Mouse (Mus musculus) MEL (cell line): ENCODE results near the gene Abcb1a. TPM values are rescaled to one million over a fixed set of nuclear protein-coding genes. Genes with fewer than 3 reads are reported as not detected.

Source experiments
- DNase-seq: peaks from one replicate; pipeline ENCODE4 v3.0.0; 2011; ENCODE audit warnings: low read depth, low spot score
- H3K27ac ChIP-seq: 2 replicates; pipeline ENCODE4 v1.5.1; 2012; ENCODE audit warnings: low read depth, mild to moderate bottlenecking, control low read depth, low read length, moderate library complexity; ENCODE audit not compliant: control insufficient read depth
- H3K27me3 ChIP-seq, 2 experiments: fragments of 150-350 bp in 1 of 2; sonication (generic) in 1 of 2; 2 replicates each; pipeline ENCODE4 v1.6.1; 2012; ENCODE audit warnings: low read length in 2 of 2, mild to moderate bottlenecking in 2 of 2, improper control_type of control experiment in 1 of 2, moderate library complexity in 1 of 2; ENCODE audit not compliant: insufficient read depth in 2 of 2, control insufficient read depth in 1 of 2
- H3K36me3 ChIP-seq, 2 experiments: 2 replicates each; pipeline ENCODE4 v1.6.1; 2012 to 2014; ENCODE audit warnings: low read length in 2 of 2, improper control_type of control experiment in 1 of 2, inconsistent platforms in 1 of 2, mild to moderate bottlenecking in 1 of 2; ENCODE audit not compliant: insufficient read depth in 2 of 2, control insufficient read depth in 1 of 2
- H3K4me1 ChIP-seq, 2 experiments: fragments of 150-350 bp in 1 of 2; sonication (generic) in 1 of 2; 2 replicates each; pipeline ENCODE4 v1.6.1; 2012; ENCODE audit warnings: low read length in 2 of 2, improper control_type of control experiment in 1 of 2, mild to moderate bottlenecking in 1 of 2; ENCODE audit not compliant: insufficient read depth in 2 of 2, control insufficient read depth in 1 of 2
- H3K4me3 ChIP-seq, 2 experiments: fragments of 150-350 bp in 1 of 2; sonication (generic) in 1 of 2; 2 replicates each; pipeline ENCODE4 v1.5.1; 2012; ENCODE audit warnings: low read depth in 2 of 2, low read length in 2 of 2, mild to moderate bottlenecking in 2 of 2, moderate library complexity in 2 of 2, control low read depth in 1 of 2, improper control_type of control experiment in 1 of 2; ENCODE audit not compliant: control insufficient read depth in 1 of 2, insufficient read depth in 1 of 2
- H3K79me2 ChIP-seq: 2 replicates; pipeline ENCODE4 v1.6.1; 2012; ENCODE audit warnings: mild to moderate bottlenecking, low read length, moderate library complexity; ENCODE audit not compliant: control insufficient read depth, poor library complexity, insufficient read depth
- H3K9ac ChIP-seq: 2 replicates; pipeline ENCODE4 v1.6.1; 2012; ENCODE audit warnings: low read depth, mild to moderate bottlenecking, control low read depth, low read length, moderate library complexity; ENCODE audit not compliant: control insufficient read depth, poor library complexity, severe bottlenecking
- H3K9me3 ChIP-seq: fragments of 150-350 bp; sonication (generic); replicated peaks from 2 replicates; pipeline ENCODE4 v1.6.1; 2012; ENCODE audit warnings: mild to moderate bottlenecking, low read length, improper control_type of control experiment, moderate library complexity; ENCODE audit not compliant: insufficient read depth
- CHD2 ChIP-seq: IDR thresholded peaks from 2 replicates; pipeline ENCODE4 v1.6.1; 2011; ENCODE audit warnings: low read length, improper control_type of control experiment
- E2F4 ChIP-seq: IDR thresholded peaks from 2 replicates; pipeline ENCODE4 v1.6.1; 2011; ENCODE audit warnings: low read depth, low read length, improper control_type of control experiment, borderline replicate concordance
- ELF1 ChIP-seq: IDR thresholded peaks from 2 replicates; pipeline ENCODE4 v1.6.1; 2014; ENCODE audit warnings: low read depth, mild to moderate bottlenecking, inconsistent platforms, low read length, improper control_type of control experiment, moderate library complexity
- EP300 ChIP-seq, 2 experiments: IDR thresholded peaks; 2 replicates each; pipeline ENCODE4 v1.6.1; 2011; ENCODE audit warnings: improper control_type of control experiment in 2 of 2, low read length in 2 of 2, low read depth in 1 of 2, mild to moderate bottlenecking in 1 of 2
- GABPA ChIP-seq: IDR thresholded peaks from 2 replicates; pipeline ENCODE4 v1.6.1; 2012; ENCODE audit warnings: low read depth, mild to moderate bottlenecking, inconsistent platforms, low read length, improper control_type of control experiment, moderate library complexity
- HCFC1 ChIP-seq: IDR thresholded peaks from 2 replicates; pipeline ENCODE4 v1.6.1; 2012; ENCODE audit warnings: low read depth, mild to moderate bottlenecking, inconsistent platforms, low read length, improper control_type of control experiment, moderate library complexity
- JUND ChIP-seq: IDR thresholded peaks from 2 replicates; pipeline ENCODE4 v1.6.1; 2011; ENCODE audit warnings: low read depth, mild to moderate bottlenecking, improper control_type of control experiment, low read length
- MEF2A ChIP-seq: IDR thresholded peaks from 2 replicates; pipeline ENCODE4 v1.6.1; 2014; ENCODE audit warnings: low read depth, mild to moderate bottlenecking, inconsistent platforms, low read length, improper control_type of control experiment; ENCODE audit not compliant: poor library complexity, insufficient replicate concordance, severe bottlenecking; ENCODE audit errors: extremely low read depth
- MYC ChIP-seq: IDR thresholded peaks from 2 replicates; pipeline ENCODE4 v1.6.1; 2011; ENCODE audit warnings: low read depth, mild to moderate bottlenecking, low read length, improper control_type of control experiment, moderate library complexity
- NELFE ChIP-seq: IDR thresholded peaks from 2 replicates; pipeline ENCODE4 v1.6.1; 2011; ENCODE audit warnings: low read depth, low read length, improper control_type of control experiment
- NRF1 ChIP-seq: IDR thresholded peaks from 2 replicates; pipeline ENCODE4 v1.6.1; 2014; ENCODE audit warnings: low read depth, mild to moderate bottlenecking, inconsistent platforms, low read length, improper control_type of control experiment, moderate library complexity; ENCODE audit not compliant: poor library complexity, insufficient read depth, severe bottlenecking
- SMC3 ChIP-seq: IDR thresholded peaks from 2 replicates; pipeline ENCODE4 v1.6.1; 2011; ENCODE audit warnings: low read depth, low read length, improper control_type of control experiment
- TBP ChIP-seq: IDR thresholded peaks from 2 replicates; pipeline ENCODE4 v1.8.0; 2011; ENCODE audit warnings: low read depth, low read length, improper control_type of control experiment
- UBTF ChIP-seq: IDR thresholded peaks from 2 replicates; pipeline ENCODE4 v1.6.1; 2012; ENCODE audit warnings: low read depth, mild to moderate bottlenecking, inconsistent platforms, low read length, improper control_type of control experiment, moderate library complexity, borderline replicate concordance; ENCODE audit not compliant: insufficient read depth
- USF1 ChIP-seq: IDR thresholded peaks from 2 replicates; pipeline ENCODE4 v1.6.1; 2014; ENCODE audit warnings: low read depth, mild to moderate bottlenecking, inconsistent platforms, low read length, improper control_type of control experiment, moderate library complexity
- ZKSCAN1 ChIP-seq: IDR thresholded peaks from 2 replicates; pipeline ENCODE4 v1.6.1; 2012; ENCODE audit warnings: low read depth, mild to moderate bottlenecking, inconsistent platforms, low read length, improper control_type of control experiment, moderate library complexity
- ZMIZ1 ChIP-seq: IDR thresholded peaks from 2 replicates; pipeline ENCODE4 v1.6.1; 2012; ENCODE audit warnings: low read depth, mild to moderate bottlenecking, inconsistent platforms, low read length, improper control_type of control experiment, moderate library complexity
- polyA plus RNA-seq, 2 experiments: library from polyadenylated mRNA; stranded (reverse) in 1 of 2; unstranded in 1 of 2; fragments of >175 nt in 1 of 2; fragments of >200 nt in 1 of 2; gene quantifications; 2 replicates each; pipeline versions ENCODE4 v1.2.1 to v1.2.4; 2012; ENCODE audit warnings: low replicate concordance in 2 of 2, low read depth in 1 of 2; ENCODE audit not compliant: insufficient read length in 2 of 2, insufficient read depth in 1 of 2, missing spikeins in 1 of 2
- total RNA-seq: library from RNA; depleted of rRNA; stranded (reverse); fragments of 300-350 nt; gene quantifications from 2 replicates; pipeline ENCODE4 v1.2.3, GENCODE M21; 2012

The Abcb1a gene
- total and polyA plus RNA-seq, 3 experiments, result not detected

DNA sequence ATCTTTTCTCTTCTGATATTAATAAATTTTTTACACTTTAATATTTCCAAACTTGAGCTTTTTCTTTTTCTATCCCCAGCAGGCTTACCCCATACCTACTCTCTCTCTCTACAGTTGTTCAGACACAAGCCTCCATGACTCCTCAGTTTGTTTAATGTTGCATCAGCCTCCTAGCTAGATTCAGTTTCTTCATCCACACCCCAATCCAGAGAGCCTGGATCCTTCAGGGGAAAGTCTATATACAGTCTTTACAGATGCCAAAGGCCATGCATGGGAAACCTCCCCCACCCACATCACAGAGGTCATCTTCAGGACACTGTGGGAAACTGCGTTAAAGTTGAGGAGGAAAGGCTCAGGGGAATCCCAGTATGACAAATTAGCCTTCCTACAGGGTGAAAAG lies 62.3 kb downstream of the Abcb1a start:
- Histone ChIP-seq H3K27me3 (no peaks in the 10 kb centered on the region; a peak in 1 of 4 replicates), H3K4me1 (no peaks in the 10 kb centered on the region)
- TF ChIP-seq MEF2A (no peak), NELFE (no peak), MYC (no peak), TBP (no peak), EP300 (IDR thresholded peaks at IDR 0.05; ENCODE audit: low read depth in 1 of 2, low read length in 2 of 2) (no peak), GABPA (no peak), HCFC1 (no peak)
- TF ChIP-seq, all 39 proteins: peak for 0
- H3K36me3 ChIP-seq, result no peaks in the 10 kb centered on the region
- no peaks in the 10 kb centered on the region for H3K79me2 ChIP-seq
- no peak overlapping the region for H3K9ac ChIP-seq
- H3K4me3 ChIP-seq, result no peak overlapping the region
- H3K27ac ChIP-seq, result no peak overlapping the region
- no peaks in the 10 kb centered on the region for H3K9me3 ChIP-seq
- DNase-seq, result no peak

GRCm38 (mm10) chr5:8722867-8723266 lies 63.0 kb downstream of the Abcb1a start:
- Histone ChIP-seq H3K27ac (no peak overlapping the region), H3K4me3 (no peak overlapping the region), H3K36me3 (no peaks in the 10 kb centered on the region), H3K79me2 (no peaks in the 10 kb centered on the region), H3K9ac (no peak overlapping the region), H3K4me1 (no peaks in the 10 kb centered on the region), H3K9me3 (no peaks in the 10 kb centered on the region), H3K27me3 (no peaks in the 10 kb centered on the region)
- TF ChIP-seq ZMIZ1 (no peak), JUND (no peak), NELFE (no peak), ELF1 (no peak), SMC3 (no peak), ZKSCAN1 (no peak), USF1 (no peak), UBTF (no peak), CHD2 (no peak), NRF1 (no peak), E2F4 (no peak)
- no peak for DNase-seq
